Mouse (Mus musculus): Measurements from ENCODE around the gene Diras2.

Gene Diras2

GRCm38 (mm10) chr13:52550690-52551193 is 19.7 kb upstream of the Diras2 start:
- no peak for DNase-seq

GRCm38 (mm10) chr13:52546288-52546687 is 15.2 kb upstream of the Diras2 start:
- DNase-seq: no peak

- DNase-seq: no peak
Measured at GRCm38 (mm10) chr13:52542636-52543035, 11.6 kb upstream of the Diras2 start.

GRCm38 (mm10) chr13:52542036-52542526 is 11.0 kb upstream of the Diras2 start:
- DNase-seq: no peak

- no peak for DNase-seq
Measured at GRCm38 (mm10) chr13:52541385-52542035, 10.4 kb upstream of the Diras2 start.

GRCm38 (mm10) chr13:52539461-52539860 is 8.4 kb upstream of the Diras2 start:
- DNase-seq: no peak

GRCm38 (mm10) chr13:52538588-52539116 is 7.6 kb upstream of the Diras2 start:
- DNase-seq: peak; percentile 65

GRCm38 (mm10) chr13:52537754-52538587 is 6.9 kb upstream of the Diras2 start:
- peak; percentile 49 for DNase-seq

GRCm38 (mm10) chr13:52535542-52535941 is 4.5 kb upstream of the Diras2 start:
- DNase-seq: peak; percentile 89

GRCm38 (mm10) chr13:52533644-52534043 is 2.6 kb upstream of the Diras2 start:
- DNase-seq: no peak

- peak; percentile 81 for DNase-seq
Measured at GRCm38 (mm10) chr13:52530008-52530945, 802 bp downstream of the Diras2 start.

- no peak for DNase-seq
Measured at GRCm38 (mm10) chr13:52529188-52529972, 1.7 kb downstream of the Diras2 start.

- DNase-seq: no peak
Measured at GRCm38 (mm10) chr13:52528786-52529185, 2.3 kb downstream of the Diras2 start.

- DNase-seq: no peak
Measured at GRCm38 (mm10) chr13:52528281-52528680, 2.8 kb downstream of the Diras2 start.

- no peak for DNase-seq
Measured at GRCm38 (mm10) chr13:52526249-52527035, 4.6 kb downstream of the Diras2 start.

- no peak for DNase-seq
Measured at GRCm38 (mm10) chr13:52524313-52524712, 6.8 kb downstream of the Diras2 start.

GRCm38 (mm10) chr13:52521176-52521575 is 9.9 kb downstream of the Diras2 start:
- no peak for DNase-seq

- no peak for DNase-seq
Measured at GRCm38 (mm10) chr13:52519425-52519824, 11.7 kb downstream of the Diras2 start.

GRCm38 (mm10) chr13:52518377-52518776 is 12.7 kb downstream of the Diras2 start:
- no peak for DNase-seq

- no peak for DNase-seq
Measured at GRCm38 (mm10) chr13:52517021-52517420, 14.1 kb downstream of the Diras2 start.

- no peak for DNase-seq
Measured at GRCm38 (mm10) chr13:52516561-52516960, 14.5 kb downstream of the Diras2 start.

Measured in thymus, postnatal 4 days (tissue).